Comparison of ENCODE assay signal across 16 mouse cellular contexts in the genomic region with DNA sequence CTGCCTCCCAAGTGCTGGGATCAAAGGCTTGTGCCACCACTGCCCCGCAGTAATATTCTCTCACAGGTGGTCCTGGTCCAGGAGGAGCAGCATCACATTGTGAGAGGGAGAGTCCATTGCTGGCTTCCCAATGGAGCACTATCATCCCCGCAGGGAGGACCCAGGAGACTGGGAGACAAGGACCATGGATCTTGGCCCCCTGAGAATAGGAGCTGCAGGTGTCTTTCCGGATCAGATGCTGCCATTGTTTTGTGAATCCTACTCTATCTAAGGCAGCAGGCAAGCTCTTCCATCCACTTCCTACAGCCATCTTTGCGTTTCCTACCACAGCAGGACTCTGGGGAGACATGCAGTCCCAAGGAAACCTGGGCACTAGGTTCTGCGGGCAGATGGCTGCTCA. TPM values are rescaled to one million over a fixed set of nuclear protein-coding genes. Genes with fewer than 3 reads are reported as not detected.
DNase-seq lines count a peak whose midpoint lies in the region; ATAC-seq and TF ChIP-seq lines count a peak whose summit lies in the region.
"Had no signal": no experiment of that assay in that cellular context is flagged by ENCODE, and none has a peak within 500 bp of the region (broad histone marks: within the 10 kb centered on the region; RNA-seq: fewer than 3 reads in every experiment).

No protein-coding gene starts in this region.

- H3K36me3 ChIP-seq in embryonic facial prominence, embryonic 15.5 days, result peaks cover 5% of the 10 kb centered on the region
- peaks cover 7% of the 10 kb centered on the region for H3K36me3 ChIP-seq in embryonic facial prominence, embryonic 10.5 days (replicated peaks)
- no peaks in the 10 kb centered on the region for H3K36me3 ChIP-seq in lung, postnatal 0 days (ENCODE audit: insufficient read depth, low read length)
- H3K36me3 ChIP-seq in liver, postnatal 0 days (replicated peaks; ENCODE audit: insufficient read depth, low read length), result peaks cover 4% of the 10 kb centered on the region

- H3K4me1 ChIP-seq in embryonic facial prominence, embryonic 15.5 days, result peaks cover 25% of the 10 kb centered on the region
- peaks cover 19% of the 10 kb centered on the region for H3K4me1 ChIP-seq in embryonic facial prominence, embryonic 10.5 days
- peaks cover 27% of the 10 kb centered on the region; the same call in 1 of the 2 replicates for H3K4me1 ChIP-seq in lung, postnatal 0 days (ENCODE audit: insufficient read depth, low read depth, low read length)
- peaks cover 25% of the 10 kb centered on the region for H3K4me1 ChIP-seq in brown adipose tissue, adult 24 weeks (ENCODE audit: control insufficient read depth, insufficient read depth, insufficient read length, low read length)
- H3K4me1 ChIP-seq in liver, postnatal 0 days (ENCODE audit: insufficient read depth), result peaks cover 51% of the 10 kb centered on the region

- H3K27me3 ChIP-seq in embryonic facial prominence, embryonic 15.5 days, result no peaks in the 10 kb centered on the region
- H3K27me3 ChIP-seq in embryonic facial prominence, embryonic 10.5 days (replicated peaks; ENCODE audit: low read depth, poor library complexity, severe bottlenecking), result no peaks in the 10 kb centered on the region
- H3K27me3 ChIP-seq in lung, postnatal 0 days (replicated peaks; ENCODE audit: insufficient read depth, low read length), result no peaks in the 10 kb centered on the region
- H3K27me3 ChIP-seq in liver, postnatal 0 days (ENCODE audit: insufficient read depth, low read length), result no peaks in the 10 kb centered on the region

- no peak for DNase-seq in embryonic facial prominence, embryonic 10.5 days (ENCODE audit: low spot score)
- no peak for DNase-seq in lung, postnatal 0 days (ENCODE audit: low spot score)
- DNase-seq in lung, postnatal 14 days, result no peak
- DNase-seq in liver, postnatal 0 days, result no peak
- no peak for DNase-seq in ovary, postnatal 36 days (ENCODE audit: low spot score)
- DNase-seq in adrenal gland, postnatal 25 days, result no peak
- DNase-seq: cerebellum, adult 9-10 months; heart, adult 18-20 months; kidney, adult 8-10 months; lung, postnatal 10 days had no signal

- TF ChIP-seq CTCF in lung, postnatal 0 days (IDR thresholded peaks at IDR 0.05), result no peak
- no peak for TF ChIP-seq CTCF in liver, postnatal 0 days (IDR thresholded peaks at IDR 0.05; ENCODE audit: low read depth)

- no peak for ATAC-seq in embryonic facial prominence, embryonic 15.5 days (ENCODE audit: insufficient number of reproducible peaks, low FRiP score, low TSS enrichment, low read depth)
- no peak for ATAC-seq in lung, postnatal 0 days
- no peak for ATAC-seq in liver, postnatal 0 days

- TF ChIP-seq EP300 in lung, postnatal 0 days (IDR thresholded peaks at IDR 0.05), result no peak
- TF ChIP-seq EP300 in liver, postnatal 0 days (IDR thresholded peaks at IDR 0.05; ENCODE audit: low read depth), result no peak

- no peak overlapping the region for H3K4me3 ChIP-seq in embryonic facial prominence, embryonic 15.5 days (replicated peaks)
- H3K4me3 ChIP-seq in embryonic facial prominence, embryonic 10.5 days, result no peak overlapping the region
- no peak overlapping the region for H3K4me3 ChIP-seq in lung, postnatal 0 days (ENCODE audit: low read depth, low read length)
- no peak overlapping the region for H3K4me3 ChIP-seq in brown adipose tissue, adult 24 weeks (ENCODE audit: insufficient read depth, low read depth, low read length)
- H3K4me3 ChIP-seq in liver, postnatal 0 days (ENCODE audit: low read depth, low read length), result no peak overlapping the region

- H3K27ac ChIP-seq in embryonic facial prominence, embryonic 15.5 days (replicated peaks), result 0 out of 2 replicates have a peak overlapping the region, but pooled peaks have one; percentile 4
- no peak overlapping the region for H3K27ac ChIP-seq in embryonic facial prominence, embryonic 10.5 days (replicated peaks)
- H3K27ac ChIP-seq in lung, postnatal 0 days (ENCODE audit: low read length), result peak overlapping the region; percentile 78; the same call in 1 of the 2 replicates
- peak overlapping the region; percentile 97 for H3K27ac ChIP-seq in brown adipose tissue, adult 24 weeks (replicated peaks; ENCODE audit: low read depth, low read length)
- peak overlapping the region; percentile 70 for H3K27ac ChIP-seq in liver, postnatal 0 days (ENCODE audit: low read depth)

- no peak overlapping the region for H3K9ac ChIP-seq in embryonic facial prominence, embryonic 15.5 days
- no peak overlapping the region for H3K9ac ChIP-seq in lung, postnatal 0 days (replicated peaks; ENCODE audit: low read depth)
- H3K9ac ChIP-seq in liver, postnatal 0 days (replicated peaks), result no peak overlapping the region

- no peaks in the 10 kb centered on the region for H3K9me3 ChIP-seq in embryonic facial prominence, embryonic 15.5 days (replicated peaks)
- no peaks in the 10 kb centered on the region for H3K9me3 ChIP-seq in embryonic facial prominence, embryonic 10.5 days
- no peaks in the 10 kb centered on the region for H3K9me3 ChIP-seq in lung, postnatal 0 days (ENCODE audit: low read length)
- H3K9me3 ChIP-seq in liver, postnatal 0 days (ENCODE audit: low read length), result no peaks in the 10 kb centered on the region

- no peak overlapping the region for H3K4me2 ChIP-seq in embryonic facial prominence, embryonic 15.5 days (replicated peaks)
- no peak overlapping the region for H3K4me2 ChIP-seq in lung, postnatal 0 days (replicated peaks; ENCODE audit: low read depth, low read length)
- peak overlapping the region; percentile 54 for H3K4me2 ChIP-seq in liver, postnatal 0 days (ENCODE audit: low read depth, low read length)

- 90% methylated on average over 5 of the region's 5 CpGs for WGBS in embryonic facial prominence, embryonic 15.5 days
- 87% methylated on average over 5 of the region's 5 CpGs for WGBS in embryonic facial prominence, embryonic 10.5 days
- WGBS in lung, postnatal 0 days, result 85% methylated on average over 5 of the region's 5 CpGs
- WGBS in liver, postnatal 0 days (ENCODE audit: insufficient replicate concordance), result 79% methylated on average over 5 of the region's 5 CpGs

RNA-seq across cellular contexts. Expression of gene Aldh2, which starts 7.9 kb away (rescaled TPM):
- polyA plus RNA-seq in embryonic facial prominence, embryonic 15.5 days (2015; fragmentation: Nextera tagmentation; extraction: Ambion mirVana), result 212 and 219 TPM in 2 replicates
- polyA plus RNA-seq in embryonic facial prominence, embryonic 10.5 days (2016; fragmentation: Nextera tagmentation; extraction: Ambion mirVana), result 145 and 157 TPM in 2 replicates
- 580 and 606 TPM in 2 replicates for polyA plus RNA-seq in lung, postnatal 0 days (2015; fragmentation: Nextera tagmentation; extraction: Ambion mirVana)
- polyA plus RNA-seq in brown adipose tissue, adult 24 weeks (2012; ENCODE audit: insufficient read depth, insufficient read length, missing spikeins), result 645 and 839 TPM in 2 replicates
- polyA plus RNA-seq in liver, postnatal 0 days (2015; fragmentation: Nextera tagmentation; extraction: Ambion mirVana), result 395 and 411 TPM in 2 replicates
- 1,568 and 1,679 TPM in 2 replicates for total RNA-seq in adrenal gland, postnatal 25 days (2021)

RNA-seq across cellular contexts. Expression of gene Acad12, which starts 33.0 kb away (rescaled TPM):
- 2.0 and 2.4 TPM in 2 replicates for polyA plus RNA-seq in embryonic facial prominence, embryonic 15.5 days (2015; fragmentation: Nextera tagmentation; extraction: Ambion mirVana)
- polyA plus RNA-seq in embryonic facial prominence, embryonic 10.5 days (2016; fragmentation: Nextera tagmentation; extraction: Ambion mirVana), result 1.7 and 2.6 TPM in 2 replicates
- polyA plus RNA-seq in lung, postnatal 0 days (2015; fragmentation: Nextera tagmentation; extraction: Ambion mirVana), result 5.8 and 6.4 TPM in 2 replicates
- polyA plus RNA-seq in brown adipose tissue, adult 24 weeks (2012; ENCODE audit: insufficient read depth, insufficient read length, missing spikeins), result 18.4 and 32.3 TPM in 2 replicates
- polyA plus RNA-seq in liver, postnatal 0 days (2015; fragmentation: Nextera tagmentation; extraction: Ambion mirVana), result 1.6 and 2.1 TPM in 2 replicates
- 19.8 and 26.7 TPM in 2 replicates for total RNA-seq in adrenal gland, postnatal 25 days (2021)

RNA-seq across cellular contexts. Expression of gene Mapkapk5, which starts 40.0 kb away (rescaled TPM):
- polyA plus RNA-seq in embryonic facial prominence, embryonic 15.5 days (2015; fragmentation: Nextera tagmentation; extraction: Ambion mirVana), result 49.3 and 52.0 TPM in 2 replicates
- 51.9 TPM in 2 replicates for polyA plus RNA-seq in embryonic facial prominence, embryonic 10.5 days (2016; fragmentation: Nextera tagmentation; extraction: Ambion mirVana)
- 39.1 and 42.1 TPM in 2 replicates for polyA plus RNA-seq in lung, postnatal 0 days (2015; fragmentation: Nextera tagmentation; extraction: Ambion mirVana)
- 47.1 and 76.5 TPM in 2 replicates for polyA plus RNA-seq in brown adipose tissue, adult 24 weeks (2012; ENCODE audit: insufficient read depth, insufficient read length, missing spikeins)
- polyA plus RNA-seq in liver, postnatal 0 days (2015; fragmentation: Nextera tagmentation; extraction: Ambion mirVana), result 15.5 and 18.1 TPM in 2 replicates
- 72.2 and 105 TPM in 2 replicates for total RNA-seq in adrenal gland, postnatal 25 days (2021)

RNA-seq across cellular contexts. Expression of gene Adam1a, which starts 40.4 kb away (rescaled TPM):
- polyA plus RNA-seq in embryonic facial prominence, embryonic 15.5 days (2015; fragmentation: Nextera tagmentation; extraction: Ambion mirVana), result 1.4 and 1.9 TPM in 2 replicates
- 1.2 and 1.6 TPM in 2 replicates for polyA plus RNA-seq in embryonic facial prominence, embryonic 10.5 days (2016; fragmentation: Nextera tagmentation; extraction: Ambion mirVana)
- polyA plus RNA-seq in lung, postnatal 0 days (2015; fragmentation: Nextera tagmentation; extraction: Ambion mirVana), result 1.4 and 1.6 TPM in 2 replicates
- polyA plus RNA-seq in brown adipose tissue, adult 24 weeks (2012; ENCODE audit: insufficient read depth, insufficient read length, missing spikeins), result 0.52 and 0.71 TPM in 2 replicates
- 0.15 and 0.25 TPM in 2 replicates for polyA plus RNA-seq in liver, postnatal 0 days (2015; fragmentation: Nextera tagmentation; extraction: Ambion mirVana)
- 6.4 and 7.9 TPM in 2 replicates for total RNA-seq in adrenal gland, postnatal 25 days (2021)

RNA-seq across cellular contexts. Expression of gene Gm42878, which starts 40.4 kb away (rescaled TPM):
- 0.58 TPM in 1 of 2 replicates, not detected in the other for polyA plus RNA-seq in embryonic facial prominence, embryonic 15.5 days (2015; fragmentation: Nextera tagmentation; extraction: Ambion mirVana)
- not detected in 2 replicates for polyA plus RNA-seq in embryonic facial prominence, embryonic 10.5 days (2016; fragmentation: Nextera tagmentation; extraction: Ambion mirVana)
- not detected in 2 replicates for polyA plus RNA-seq in lung, postnatal 0 days (2015; fragmentation: Nextera tagmentation; extraction: Ambion mirVana)
- polyA plus RNA-seq in brown adipose tissue, adult 24 weeks (2012; ENCODE audit: insufficient read depth, insufficient read length, missing spikeins), result not detected in 2 replicates
- polyA plus RNA-seq in liver, postnatal 0 days (2015; fragmentation: Nextera tagmentation; extraction: Ambion mirVana), result not detected in 2 replicates
- not detected in 2 replicates for total RNA-seq in adrenal gland, postnatal 25 days (2021)
- total RNA-seq: heart, adult 18-20 months; heart, postnatal 25 days; layer of hippocampus, adult 18-20 months; left cerebral cortex, postnatal 25 days; neutrophil, adult 5-6 weeks had no signal
